Mouse (Mus musculus): ENCODE results near the gene Tgfbr1.
"Not testable (repeated sequence)": the region's sequence is repeated elsewhere in the genome, so short reads cannot be mapped to it uniquely, and the experiment has no call there.

Gene Tgfbr1

GRCm38 (mm10) chr4:47349759-47350158, 3.3 kb upstream of the Tgfbr1 start:
- DNase-seq, result no peak

- no peak for DNase-seq
Measured at GRCm38 (mm10) chr4:47351386-47352049, 1.5 kb upstream of the Tgfbr1 start.

- peak; percentile 14 for DNase-seq
Measured at GRCm38 (mm10) chr4:47352061-47352661, 861 bp upstream of the Tgfbr1 start.

GRCm38 (mm10) chr4:47353416-47354111, 542 bp downstream of the Tgfbr1 start:
- peak; percentile 10 for DNase-seq

- no peak for DNase-seq
Measured at GRCm38 (mm10) chr4:47354304-47354703, 1.3 kb downstream of the Tgfbr1 start.

GRCm38 (mm10) chr4:47362662-47363061, 9.6 kb downstream of the Tgfbr1 start:
- DNase-seq, result no peak

GRCm38 (mm10) chr4:47363134-47363533, 10.1 kb downstream of the Tgfbr1 start:
- DNase-seq, result no peak

- no peak for DNase-seq
Measured at GRCm38 (mm10) chr4:47368717-47369116, 15.7 kb downstream of the Tgfbr1 start.

GRCm38 (mm10) chr4:47378716-47379115, 25.7 kb downstream of the Tgfbr1 start:
- no peak for DNase-seq

GRCm38 (mm10) chr4:47382426-47382825, 29.4 kb downstream of the Tgfbr1 start:
- DNase-seq, result no peak

- not testable (repeated sequence) for DNase-seq
Measured at GRCm38 (mm10) chr4:47391926-47392325, 38.9 kb downstream of the Tgfbr1 start.

GRCm38 (mm10) chr4:47396251-47396650, 43.2 kb downstream of the Tgfbr1 start:
- DNase-seq, result no peak

GRCm38 (mm10) chr4:47397951-47398687, 45.1 kb downstream of the Tgfbr1 start:
- DNase-seq, result no peak

- no peak for DNase-seq
Measured at GRCm38 (mm10) chr4:47399824-47400223, 46.8 kb downstream of the Tgfbr1 start.

GRCm38 (mm10) chr4:47400314-47400713, 47.3 kb downstream of the Tgfbr1 start:
- DNase-seq, result no peak

GRCm38 (mm10) chr4:47402200-47402599, 49.2 kb downstream of the Tgfbr1 start:
- DNase-seq, result no peak

GRCm38 (mm10) chr4:47404536-47404935, 51.5 kb downstream of the Tgfbr1 start:
- no peak for DNase-seq

- DNase-seq, result no peak
Measured at GRCm38 (mm10) chr4:47407161-47407560, 54.1 kb downstream of the Tgfbr1 start.

GRCm38 (mm10) chr4:47417871-47418270, 64.8 kb downstream of the Tgfbr1 start:
- no peak for DNase-seq

GRCm38 (mm10) chr4:47419268-47419973, 66.4 kb downstream of the Tgfbr1 start:
- no peak for DNase-seq

GRCm38 (mm10) chr4:47420191-47420590, 67.2 kb downstream of the Tgfbr1 start:
- no peak for DNase-seq

GRCm38 (mm10) chr4:47422194-47422593, 69.2 kb downstream of the Tgfbr1 start:
- no peak for DNase-seq

GRCm38 (mm10) chr4:47422946-47423345, 69.9 kb downstream of the Tgfbr1 start:
- DNase-seq, result no peak

All from cerebellum, adult 11-12 months (tissue).